Mouse (Mus musculus): Measurements from ENCODE around the gene Mfsd4a.

- TF ChIP-seq CTCF (IDR thresholded peaks at IDR 0.05; ENCODE audit: low read depth, low read length) = no peak
- no peak for TF ChIP-seq POLR2A (IDR thresholded peaks at IDR 0.05; ENCODE audit: insufficient read depth, low read length)
- TF ChIP-seq EP300 (IDR thresholded peaks at IDR 0.05; ENCODE audit: insufficient read depth, low read depth, low read length) = no peak
These were observed 91.0 kb downstream of the Mfsd4a start for GRCm38 (mm10) chr1:131976886-131977285.

Measured in ES-Bruce4 (cell line).